Mouse (Mus musculus) c-Kit-positive CD71-negative TER-119-negative erythroid progenitor cells, embryonic 14.5 days (primary cell): ENCODE data around the gene Tmem120b.
A peak's percentile ranks its signal among the peaks of the same experiment; 100 is the strongest.

Experiments
- DNase-seq: peaks from one replicate; pipeline ENCODE4 v3.0.0-alpha.2; 2013; ENCODE audit warnings: low read depth

The Tmem120b gene

DNA sequence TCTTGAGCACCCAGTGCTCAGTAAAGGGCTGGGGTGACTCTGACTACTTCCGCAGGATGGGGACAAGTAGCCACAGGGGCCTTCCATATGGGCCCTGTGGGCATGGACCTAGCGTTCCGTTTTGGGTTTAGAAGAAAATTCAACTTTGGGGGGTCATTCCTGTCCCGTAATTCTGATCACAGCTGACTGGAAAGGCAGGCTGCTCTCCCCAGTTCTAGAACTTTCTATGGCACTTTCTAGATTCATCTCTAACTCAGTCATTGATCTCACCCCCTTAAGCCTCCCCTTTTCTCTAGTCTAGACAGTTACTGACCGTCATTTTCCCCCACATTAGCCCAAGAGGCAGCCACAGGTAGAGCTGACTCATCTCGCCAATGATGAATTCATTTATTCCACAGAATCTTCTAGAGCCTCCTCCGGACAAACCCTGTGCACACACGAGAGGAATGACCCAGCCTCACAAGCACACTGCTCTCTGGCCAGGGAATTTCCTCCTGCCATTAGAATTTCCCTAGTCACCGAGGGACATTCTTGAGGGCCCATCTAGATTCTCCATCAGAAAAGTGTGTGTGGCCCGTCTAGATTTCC lies 61.0 kb downstream of the Tmem120b start:
- DNase-seq = no peak

- DNase-seq = no peak
Observed at GRCm38 (mm10) chr5:123130030-123130813, 62.0 kb downstream of the Tmem120b start.

DNA sequence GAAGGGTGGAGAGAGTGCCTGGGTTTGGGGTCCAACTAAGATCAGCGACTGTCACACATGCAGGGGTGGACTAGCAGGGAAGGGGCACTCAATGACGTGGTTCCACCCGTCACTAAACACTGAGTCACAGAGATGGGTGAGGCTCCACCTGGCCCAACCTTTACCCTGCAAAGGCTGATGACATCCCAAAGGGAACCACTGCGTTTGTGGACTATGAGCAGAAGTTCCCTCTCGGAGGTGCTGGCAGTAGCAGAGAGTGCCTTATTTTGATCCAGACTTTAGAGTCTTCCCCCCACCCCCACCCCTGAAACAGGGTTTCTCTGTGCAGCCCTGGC lies 62.6 kb downstream of the Tmem120b start:
- DNase-seq = no peak

- no peak for DNase-seq
Observed at GRCm38 (mm10) chr5:123132308-123133071, 64.3 kb downstream of the Tmem120b start, which contains the start of gene Rhof. Gene Rhof, minus strand, starts transcription at chr5:123132692.

- peak; percentile 86 for DNase-seq
Observed at GRCm38 (mm10) chr5:123133083-123133783, 65.0 kb downstream of the Tmem120b start.

DNA sequence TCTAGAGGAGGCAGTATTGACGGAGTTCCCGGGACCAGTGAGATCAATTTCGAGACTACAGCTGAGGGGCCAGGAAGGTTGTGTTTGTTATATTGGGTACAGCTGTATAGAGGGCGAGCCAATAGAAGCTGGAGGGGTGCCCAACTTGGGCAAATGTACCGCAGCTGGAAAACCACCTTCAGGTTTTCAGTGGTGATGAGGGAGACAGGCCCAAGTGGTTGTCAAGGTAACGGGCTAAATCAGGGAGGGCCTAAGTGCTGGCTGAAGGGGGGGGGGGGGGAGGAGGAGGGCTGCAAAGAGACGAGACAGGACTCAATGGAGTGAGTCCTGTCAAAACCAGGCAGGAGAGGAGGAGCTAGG lies 65.5 kb downstream of the Tmem120b start:
- no peak for DNase-seq

- DNase-seq = no peak
Observed at GRCm38 (mm10) chr5:123134186-123134874, 66.1 kb downstream of the Tmem120b start.

DNA sequence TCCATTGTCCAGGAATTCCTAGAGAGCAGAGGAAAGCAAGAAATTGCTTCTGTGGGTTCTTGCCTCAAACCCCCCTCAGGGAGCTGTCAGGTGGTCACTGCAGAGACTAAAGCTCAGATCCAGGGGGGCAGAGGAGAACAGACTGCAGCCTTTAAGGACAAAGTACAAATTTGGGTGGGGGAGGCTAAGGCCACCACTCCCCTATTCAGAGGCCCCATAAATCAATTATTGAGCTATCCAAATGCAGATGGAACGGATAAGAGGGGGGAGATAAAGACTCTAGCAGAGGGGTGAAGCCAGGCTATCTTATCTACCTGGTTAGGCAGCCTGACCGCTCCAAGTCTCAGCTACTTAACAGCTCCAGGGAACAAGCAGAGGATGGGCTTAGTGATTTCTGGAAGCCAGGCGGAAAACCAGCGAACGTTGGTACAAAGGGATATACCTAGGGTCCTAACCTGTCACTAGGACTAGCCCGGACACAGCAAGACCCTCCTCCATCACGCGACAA lies 66.7 kb downstream of the Tmem120b start:
- no peak for DNase-seq

GRCm38 (mm10) chr5:123135471-123136360 lies 67.5 kb downstream of the Tmem120b start:
- no peak for DNase-seq

DNA sequence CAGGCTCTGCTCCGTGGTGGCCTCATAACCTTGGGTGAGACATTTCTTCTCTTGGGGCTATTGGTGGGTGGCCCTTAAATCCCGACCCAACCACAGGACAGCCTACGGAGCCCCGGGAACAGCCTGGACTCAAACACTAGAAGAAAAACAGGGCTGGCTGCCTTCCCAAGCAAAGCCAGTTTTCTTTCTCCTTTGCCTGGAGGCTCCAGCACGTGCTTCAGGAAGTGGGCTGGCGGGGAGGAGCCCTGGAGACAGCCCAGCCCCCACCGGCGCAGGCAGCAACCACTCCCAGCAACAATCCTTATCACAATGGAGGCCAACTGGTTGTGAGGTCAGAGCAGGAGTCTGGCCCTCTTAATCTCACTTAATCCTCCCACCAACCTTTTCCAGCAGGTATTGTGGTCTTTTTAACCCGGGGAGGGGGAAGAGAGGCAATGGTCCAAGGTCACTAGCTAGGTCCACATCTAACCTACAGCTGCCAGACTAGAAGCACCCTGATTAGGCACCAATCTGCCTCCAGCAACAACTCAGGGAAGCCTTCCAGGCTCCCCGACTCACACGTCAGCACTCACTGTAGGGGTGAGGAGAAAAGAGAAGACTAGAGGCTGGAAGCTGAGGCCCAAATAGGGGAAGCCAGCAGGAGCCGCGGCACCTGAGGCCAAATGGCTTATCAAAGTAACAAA lies 68.3 kb downstream of the Tmem120b start:
- DNase-seq = no peak

GRCm38 (mm10) chr5:123137044-123137909 lies 69.1 kb downstream of the Tmem120b start:
- DNase-seq = no peak

- no peak for DNase-seq
Observed at GRCm38 (mm10) chr5:123137910-123138229, 69.7 kb downstream of the Tmem120b start.

GRCm38 (mm10) chr5:123138230-123138911 lies 70.2 kb downstream of the Tmem120b start:
- DNase-seq = no peak

GRCm38 (mm10) chr5:123138953-123139721 lies 70.9 kb downstream of the Tmem120b start:
- DNase-seq = no peak

- no peak for DNase-seq
Observed at GRCm38 (mm10) chr5:123139722-123140627, 71.8 kb downstream of the Tmem120b start.

GRCm38 (mm10) chr5:123140694-123141554 lies 72.7 kb downstream of the Tmem120b start:
- peak; percentile 88 for DNase-seq
